Mouse (Mus musculus) thymus, postnatal 0 days (tissue): ENCODE data around the gene Elovl7. TPM values are rescaled to one million over a fixed set of nuclear protein-coding genes. Genes with fewer than 3 reads are reported as not detected.
A peak's percentile ranks its signal among the peaks of the same experiment; 100 is the strongest.

Source experiments
- DNase-seq: peaks from one replicate; pipeline ENCODE4 v3.0.0-alpha.2; 2015; ENCODE audit warnings: low spot score
- polyA plus RNA-seq: library from polyadenylated mRNA; unstranded; fragments of >200 nt; fragmentation: Nextera tagmentation; extraction: Ambion mirVana; gene quantifications from 2 replicates; pipeline ENCODE4 v1.2.1, GENCODE M21; 2015

Elovl7 gene
- polyA plus RNA-seq: 1.2 and 1.5 TPM in 2 replicates

DNA sequence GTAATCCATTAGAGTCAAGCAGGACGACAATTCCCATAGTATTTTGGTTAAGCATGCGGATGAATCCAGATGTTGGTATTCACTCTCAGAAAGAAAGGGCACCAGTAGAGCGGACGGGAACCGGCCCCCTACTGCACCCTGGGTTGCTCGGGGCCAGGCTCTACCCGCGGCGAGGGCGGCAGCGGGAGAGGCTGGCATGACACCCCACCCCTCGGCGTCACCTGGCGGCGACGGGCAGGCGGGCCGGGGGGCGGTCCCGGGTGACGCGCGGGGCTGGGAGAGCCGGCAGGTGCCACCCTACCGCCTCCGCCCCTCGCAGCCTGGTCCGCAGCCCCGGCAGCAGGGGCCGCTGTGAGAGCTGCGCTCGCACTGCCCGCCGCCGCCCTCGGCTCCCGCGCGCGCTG lies at the start of gene Elovl7:
Gene Elovl7, plus strand, starts transcription at position 324 of the 404 bp plus-strand sequence.
- DNase-seq: peak; percentile 86

DNA sequence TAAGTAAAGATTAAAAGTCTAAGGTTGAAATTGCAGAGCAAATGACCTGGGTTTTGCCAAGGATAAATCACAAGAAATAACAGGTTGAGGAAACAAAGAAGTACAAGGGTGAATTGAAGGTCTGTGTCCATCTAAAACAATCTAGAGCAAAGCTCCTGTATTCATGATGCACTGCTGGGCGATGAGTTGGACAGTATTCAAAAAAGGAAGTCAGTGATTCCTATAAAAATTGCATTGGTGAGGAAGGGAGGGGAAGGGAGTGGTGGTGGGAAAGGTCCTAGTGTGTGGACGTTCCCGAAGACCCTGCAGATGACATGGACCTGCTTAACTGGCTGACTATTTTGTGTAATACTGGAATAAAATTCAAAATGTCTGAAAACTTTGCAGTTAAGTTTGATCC lies 49.6 kb upstream of the Elovl7 start:
- DNase-seq: no peak

DNA sequence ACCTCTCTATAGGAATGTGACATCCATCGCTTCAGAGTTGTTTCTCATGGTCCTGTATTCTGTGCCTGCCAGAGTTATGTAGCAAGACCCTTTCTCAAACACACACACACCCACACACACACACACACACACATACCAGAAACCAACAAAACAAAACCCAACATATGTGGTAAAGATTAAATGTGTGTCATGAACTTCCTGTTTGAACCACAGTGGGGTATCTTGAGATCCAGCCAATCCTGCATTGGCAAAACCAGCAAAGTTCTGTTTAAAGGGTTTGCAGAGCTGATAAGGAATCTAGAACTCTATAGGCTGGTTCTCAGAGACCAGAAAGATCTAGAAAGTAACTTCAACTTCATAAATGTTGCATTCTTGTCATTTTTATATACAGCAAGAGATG lies 44.2 kb upstream of the Elovl7 start:
- DNase-seq: peak; percentile 38

DNA sequence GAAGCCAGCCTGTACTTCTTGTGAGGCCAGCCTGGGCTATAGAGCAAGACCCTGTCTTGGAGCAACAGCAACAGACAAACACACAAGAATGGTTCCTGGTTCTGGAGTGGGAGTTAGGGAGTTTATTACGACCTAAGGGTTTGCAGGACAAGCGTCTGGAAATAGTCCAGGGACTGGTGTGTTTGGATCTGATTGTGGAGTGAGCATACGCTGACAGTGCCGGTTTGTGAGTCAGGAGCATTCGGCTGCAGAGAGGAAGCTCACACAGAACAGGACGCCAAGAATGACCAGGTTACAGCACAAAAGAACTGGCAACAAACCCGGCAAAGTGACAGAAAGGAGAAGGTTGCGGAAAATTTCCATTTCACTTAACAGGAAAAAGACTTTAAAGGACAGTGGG lies 43.7 kb upstream of the Elovl7 start:
- no peak for DNase-seq

DNA sequence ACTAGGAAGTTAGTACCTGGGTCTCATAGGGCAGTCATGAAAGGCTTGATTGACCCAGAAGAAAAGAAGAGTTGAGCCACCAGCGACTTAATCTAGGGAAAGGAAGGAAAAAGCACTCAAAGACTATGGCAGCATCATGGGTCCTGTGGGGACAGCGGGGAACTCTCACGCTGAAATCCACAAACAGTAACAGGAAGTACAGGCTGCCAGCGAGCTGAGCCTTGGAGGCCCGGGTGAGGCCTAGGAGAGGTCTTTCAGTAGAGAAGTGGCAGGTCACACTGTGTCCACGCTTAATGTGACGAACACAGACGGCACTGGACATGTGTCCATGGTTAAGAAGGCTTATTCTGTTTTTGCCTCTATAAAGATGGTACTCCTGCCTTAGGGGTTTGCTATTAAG lies 34.6 kb upstream of the Elovl7 start:
- DNase-seq: no peak

DNA sequence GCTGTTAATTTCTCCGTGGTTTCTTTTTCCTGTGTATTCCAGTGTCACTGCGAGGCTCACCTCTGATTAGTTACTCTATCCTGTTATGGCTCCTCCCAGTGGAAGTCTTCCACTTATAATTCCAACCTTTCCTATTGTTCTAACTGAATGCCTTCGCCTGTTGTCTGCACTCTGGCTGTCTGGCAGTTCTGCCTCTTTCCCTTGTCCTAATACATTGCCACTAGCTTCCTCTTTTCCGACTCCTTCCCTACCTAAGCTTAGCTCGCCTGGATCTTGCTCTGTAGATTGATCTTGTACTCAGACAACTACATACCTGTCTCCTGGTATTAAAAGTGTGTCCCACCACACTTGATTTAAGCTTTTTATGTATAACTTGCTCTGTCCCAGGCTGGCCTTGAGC lies 33.4 kb upstream of the Elovl7 start:
- no peak for DNase-seq

DNA sequence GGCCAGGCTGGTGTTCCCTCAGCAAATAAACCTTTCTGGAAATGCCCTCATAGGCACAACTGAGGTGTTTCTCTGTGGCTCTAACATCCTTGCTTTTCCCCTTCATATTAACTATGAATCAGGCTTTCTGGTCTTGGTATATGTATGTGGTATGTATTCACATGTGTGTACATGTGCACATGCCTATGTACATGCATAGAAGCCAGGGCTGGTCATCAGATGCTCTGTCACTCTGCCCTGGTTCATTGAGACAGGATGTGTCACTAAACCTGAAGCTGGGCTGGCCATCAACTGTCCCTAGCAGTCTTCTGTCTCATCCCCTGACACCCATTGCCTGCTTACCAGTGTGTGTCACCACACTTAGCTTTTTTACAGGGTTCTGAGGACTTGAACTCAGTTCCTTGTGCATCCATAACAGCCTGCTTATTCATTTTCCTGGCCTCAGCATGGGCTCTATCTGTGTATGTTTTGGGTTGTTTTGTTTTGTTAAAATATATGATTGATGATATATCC lies 29.4 kb upstream of the Elovl7 start:
- no peak for DNase-seq

DNA sequence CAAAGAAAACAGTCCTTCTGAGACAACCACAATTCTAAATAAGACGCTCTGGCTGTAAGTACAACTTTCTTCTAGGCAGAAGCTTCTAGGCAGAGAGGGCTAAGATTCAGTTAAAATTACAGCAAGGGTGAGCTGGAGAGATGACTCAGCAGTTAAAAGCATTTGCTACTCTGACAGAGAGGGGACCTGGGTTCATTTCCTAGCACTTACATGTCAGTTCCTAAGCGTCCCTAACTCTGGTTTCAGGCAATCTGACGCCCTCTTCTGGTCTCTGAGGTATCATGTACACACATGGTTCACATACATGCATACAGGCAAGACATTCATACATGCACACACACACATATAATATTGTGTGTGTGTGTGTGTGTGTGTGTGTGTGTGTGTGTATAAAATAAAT lies 28.7 kb upstream of the Elovl7 start:
- DNase-seq: no peak

DNA sequence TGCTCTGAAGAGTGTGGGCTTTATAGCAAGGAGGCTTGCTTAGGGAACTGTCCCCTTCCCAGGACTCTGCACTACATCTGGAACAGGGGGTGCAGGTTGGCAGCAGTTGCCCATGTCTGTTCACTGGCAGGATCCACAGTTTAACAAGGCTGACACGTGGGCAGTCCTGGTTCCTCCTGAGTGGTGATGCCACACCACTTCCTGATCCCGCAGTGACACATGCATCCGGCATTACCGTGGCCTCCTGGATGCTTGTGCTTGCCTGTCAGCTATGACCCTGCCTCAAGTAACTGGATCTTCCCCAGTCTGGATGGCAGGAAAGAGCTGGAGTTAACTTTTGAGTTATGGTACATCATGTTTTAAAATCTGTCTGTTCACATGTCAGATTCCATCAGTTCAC lies 26.2 kb upstream of the Elovl7 start:
- DNase-seq: no peak

DNA sequence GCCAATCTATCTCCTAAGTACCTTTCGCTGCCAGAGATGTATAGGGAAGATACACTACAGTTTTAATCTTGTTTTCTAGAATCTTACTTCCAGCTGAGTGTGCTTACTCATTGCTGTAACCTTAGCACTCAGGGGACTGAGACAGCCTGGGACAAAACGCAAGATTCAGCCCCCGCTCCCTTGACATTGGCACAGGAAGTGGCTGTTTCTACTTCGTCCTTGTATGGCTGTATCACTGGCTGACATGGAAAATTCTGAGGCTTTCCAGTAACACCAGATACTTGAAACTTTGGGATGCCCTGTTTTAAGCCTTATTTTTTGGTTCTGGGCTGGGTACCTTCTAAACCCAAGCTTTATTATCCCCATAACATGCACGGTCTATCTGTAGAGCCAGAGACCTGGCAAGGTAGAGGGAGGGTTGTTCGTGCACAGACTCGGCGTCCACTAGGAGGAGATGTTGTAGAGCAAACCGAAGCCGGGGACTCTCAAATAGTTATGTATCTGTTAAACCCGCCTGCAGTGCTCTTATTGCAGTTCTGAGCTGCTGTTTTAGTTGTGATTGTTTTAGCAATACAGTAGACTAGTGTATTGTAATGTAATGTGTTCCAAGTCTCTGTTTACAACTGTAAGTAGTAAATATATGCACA lies 23.0 kb upstream of the Elovl7 start:
- peak; percentile 59 for DNase-seq

DNA sequence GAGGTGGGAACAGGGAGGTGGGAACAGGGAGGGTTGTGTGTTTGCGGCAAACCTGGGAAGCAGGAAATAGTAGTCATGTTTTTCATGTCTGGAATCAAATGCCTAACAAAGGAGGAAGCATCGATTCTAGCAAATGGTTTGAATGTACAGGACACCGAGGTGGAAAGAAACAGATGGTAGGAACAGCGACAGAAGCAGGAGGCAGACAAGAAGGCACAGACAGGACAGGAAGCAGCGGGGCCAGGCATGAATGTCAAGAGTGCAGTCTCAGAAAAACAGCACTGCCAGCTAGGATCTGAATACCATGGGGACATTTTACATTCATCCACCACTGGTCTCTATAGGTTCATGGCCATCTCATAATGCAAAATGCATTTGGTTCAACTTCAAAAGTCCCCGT lies 18.7 kb upstream of the Elovl7 start:
- no peak for DNase-seq

DNA sequence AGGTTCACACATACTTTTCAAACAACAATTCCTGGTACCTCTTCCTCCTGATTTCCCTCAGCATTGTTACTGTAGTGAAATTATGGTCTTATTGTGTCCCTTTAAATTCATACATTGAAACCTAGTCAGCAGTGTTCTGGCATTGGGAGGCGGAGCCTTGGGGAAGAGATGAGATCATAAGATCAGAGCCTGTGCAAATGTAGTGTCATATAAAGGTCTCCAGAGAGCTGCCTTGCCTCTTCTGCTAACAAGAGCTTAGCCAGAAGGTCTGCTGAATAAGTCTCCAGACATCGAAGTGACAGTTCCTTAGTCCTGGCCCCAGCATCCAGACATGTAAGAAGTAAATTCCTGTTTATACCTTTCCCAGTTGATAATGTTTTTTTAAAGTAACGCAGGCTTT lies 9.3 kb upstream of the Elovl7 start:
- no peak for DNase-seq

DNA sequence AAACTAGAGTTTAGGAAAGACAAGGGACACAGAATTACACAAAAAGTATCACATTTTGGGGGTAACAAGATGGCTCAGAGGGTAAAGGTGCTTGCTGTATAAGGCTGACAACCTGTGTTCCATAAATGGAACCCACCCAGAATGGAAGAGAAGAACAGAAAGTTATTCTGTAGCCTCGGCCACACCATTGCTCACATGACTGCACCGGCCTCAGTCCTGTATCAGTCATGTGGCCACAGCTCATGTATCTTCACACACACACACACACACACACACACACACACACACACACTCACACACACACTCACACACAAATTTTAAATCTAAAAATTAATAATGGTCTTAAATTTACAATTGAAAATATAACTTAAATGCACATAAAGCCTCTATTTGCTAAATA lies 6.8 kb upstream of the Elovl7 start:
- DNase-seq: no peak

DNA sequence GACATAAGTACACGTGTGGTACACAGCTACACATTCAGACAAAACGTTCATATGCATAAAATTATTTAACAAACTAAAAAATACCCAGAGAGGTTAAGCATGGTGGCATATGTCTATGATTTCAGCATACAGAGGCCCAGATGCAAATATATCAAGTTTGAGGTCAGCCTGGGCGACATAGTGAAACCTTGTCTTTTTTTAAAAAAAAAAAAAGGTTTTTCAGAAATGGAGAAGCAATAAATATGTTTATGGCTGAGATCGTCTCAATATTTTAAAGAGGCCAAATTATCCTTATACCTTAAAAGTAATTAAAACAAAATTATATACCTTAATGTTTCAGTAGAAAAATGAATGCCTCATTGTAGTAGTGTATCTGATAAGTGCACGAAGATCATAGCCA lies 6.1 kb upstream of the Elovl7 start:
- no peak for DNase-seq

DNA sequence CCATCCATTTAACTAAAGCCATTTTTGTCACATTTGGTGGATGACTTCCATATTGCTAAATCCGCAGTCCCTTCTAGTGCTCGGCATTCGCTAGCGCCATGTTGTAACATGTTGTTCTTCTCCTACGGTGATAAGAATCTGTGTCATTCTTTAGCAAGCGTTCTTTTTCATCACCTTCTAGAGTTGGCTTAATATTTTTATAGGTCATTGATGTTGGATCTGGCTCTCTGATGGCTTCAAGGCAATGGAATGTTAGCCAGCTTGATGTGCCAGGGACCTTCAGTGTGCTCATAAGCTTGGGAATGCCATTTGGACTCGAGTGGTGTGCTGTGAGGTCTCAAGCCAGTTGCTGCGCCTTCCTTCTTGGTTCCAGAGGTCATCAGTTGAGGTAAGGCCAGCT lies 3.2 kb upstream of the Elovl7 start:
- no peak for DNase-seq

DNA sequence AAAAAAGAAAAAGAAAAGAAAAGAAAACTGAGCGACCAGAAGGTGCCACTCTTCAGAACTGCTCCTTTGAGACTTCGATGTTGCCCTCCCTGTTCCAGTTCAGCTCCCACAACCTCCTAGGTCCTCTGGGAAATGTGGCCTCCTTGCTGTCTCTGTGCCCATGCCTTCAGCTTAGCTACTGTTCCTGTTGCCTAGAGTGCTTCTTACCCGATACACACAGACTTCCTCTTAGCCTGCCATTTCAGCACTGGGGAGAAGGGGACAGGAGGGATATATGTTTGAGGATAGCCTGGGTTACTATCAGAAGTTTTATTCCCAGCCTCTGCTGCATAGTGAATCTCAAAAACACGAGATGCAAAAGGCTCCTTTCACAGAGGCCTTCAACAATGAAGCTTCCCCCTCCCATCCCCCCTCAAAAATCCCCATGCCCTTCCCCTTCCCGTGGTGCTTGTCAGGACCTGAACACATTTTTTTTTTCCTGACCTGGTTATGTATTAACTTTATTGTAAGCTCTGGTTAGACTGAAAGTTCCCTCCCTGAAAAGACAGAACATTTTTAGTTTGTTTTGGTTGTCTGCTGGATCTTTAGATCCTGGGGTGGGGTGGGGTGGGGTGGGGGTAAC lies 1.7 kb upstream of the Elovl7 start:
- DNase-seq: no peak

DNA sequence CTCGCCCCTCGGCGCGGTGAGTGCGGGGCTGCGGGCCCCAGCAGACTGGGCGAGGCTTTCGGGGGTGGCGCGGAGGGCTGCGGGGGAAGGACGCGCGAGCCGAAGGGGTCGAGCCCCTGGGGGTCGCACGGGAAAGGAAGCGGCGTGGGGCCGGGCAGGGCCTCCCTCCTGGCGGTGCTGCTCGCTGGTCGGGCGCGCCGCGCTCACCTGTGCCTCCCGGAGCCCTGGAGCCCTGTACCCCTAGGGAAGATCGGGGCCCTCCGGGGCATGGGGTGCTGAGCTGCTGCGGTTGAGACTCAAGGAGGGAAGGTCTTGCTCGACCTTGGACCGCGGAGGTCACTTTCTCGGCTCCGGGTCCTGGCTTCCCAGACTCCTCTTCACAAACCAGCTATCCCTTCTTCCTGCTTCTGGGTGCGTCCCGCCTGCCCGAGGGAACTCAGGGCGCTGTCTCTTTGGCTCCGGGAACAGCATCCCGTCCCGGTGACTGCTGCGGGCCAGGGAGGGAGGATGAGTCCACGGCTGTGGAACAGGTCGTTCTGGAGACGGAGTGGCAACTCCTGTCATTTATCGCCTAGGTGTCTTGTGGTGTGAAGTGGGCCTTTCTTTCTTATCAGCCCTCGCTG lies 392 bp downstream of the Elovl7 start:
- DNase-seq: peak; percentile 16

DNA sequence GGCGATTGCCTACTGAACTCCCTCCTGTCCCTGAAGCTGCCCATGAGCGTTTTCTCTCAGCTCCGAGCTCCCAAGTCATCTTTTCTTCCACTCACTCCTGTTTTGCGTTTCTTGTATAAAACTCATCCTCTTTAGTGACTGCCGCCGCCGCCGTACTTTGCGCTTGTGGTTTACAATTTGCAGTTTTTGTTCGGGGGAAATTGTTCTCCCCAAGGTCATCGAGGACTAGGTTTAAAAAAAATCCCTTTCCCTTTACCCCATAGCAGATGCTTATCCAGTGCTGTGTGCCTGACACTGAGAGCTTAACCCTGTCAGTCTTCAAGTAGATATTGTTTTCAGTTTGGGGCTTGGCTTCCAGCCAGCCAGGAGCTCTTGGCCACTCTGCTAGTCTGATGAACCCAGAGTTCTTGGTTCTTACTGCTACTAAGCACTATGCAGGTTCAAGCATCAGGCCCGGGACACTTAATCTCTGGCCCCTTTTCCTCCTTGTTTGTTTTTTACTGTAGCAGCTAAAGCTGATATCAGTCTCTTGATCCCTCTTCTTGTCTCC lies 1.1 kb downstream of the Elovl7 start:
- DNase-seq: no peak

DNA sequence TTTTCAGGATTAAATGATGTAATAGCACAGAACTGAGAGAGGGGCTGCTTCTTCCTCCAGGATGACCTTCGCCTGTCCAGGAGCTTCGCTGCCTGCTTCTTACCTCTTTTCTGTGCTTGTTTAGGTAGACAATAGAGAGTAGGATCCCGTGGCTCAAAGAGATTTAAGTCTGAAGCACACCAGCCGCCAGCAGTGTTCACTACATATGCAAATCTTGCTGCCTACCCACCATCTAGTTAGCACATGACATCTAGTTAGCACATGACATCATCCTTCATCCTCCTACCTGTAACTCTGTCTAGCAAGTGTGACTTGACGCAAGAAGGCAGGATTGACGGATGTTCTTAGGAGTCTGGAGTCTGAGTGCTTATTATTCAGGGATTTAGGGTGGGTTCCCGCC lies 5.6 kb downstream of the Elovl7 start:
- DNase-seq: no peak

DNA sequence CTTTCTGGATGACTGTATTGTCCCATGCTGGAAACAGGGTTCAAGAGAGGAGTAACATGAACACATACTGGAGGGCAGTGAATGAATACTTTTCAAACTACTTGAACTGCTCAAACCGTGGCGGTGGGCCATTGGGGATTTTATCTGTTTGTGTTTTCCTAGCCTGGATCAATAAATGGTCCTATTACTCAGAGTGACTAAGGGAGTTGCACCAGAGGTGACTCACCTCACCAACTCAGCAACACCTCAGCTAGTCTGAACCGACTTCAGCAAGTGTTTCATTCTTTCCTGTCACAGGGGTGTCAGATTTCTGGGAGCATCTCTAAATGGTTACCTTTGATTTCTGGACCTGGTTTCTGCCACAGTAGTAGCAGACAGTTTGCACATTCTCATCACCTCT lies 15.0 kb downstream of the Elovl7 start:
- no peak for DNase-seq

DNA sequence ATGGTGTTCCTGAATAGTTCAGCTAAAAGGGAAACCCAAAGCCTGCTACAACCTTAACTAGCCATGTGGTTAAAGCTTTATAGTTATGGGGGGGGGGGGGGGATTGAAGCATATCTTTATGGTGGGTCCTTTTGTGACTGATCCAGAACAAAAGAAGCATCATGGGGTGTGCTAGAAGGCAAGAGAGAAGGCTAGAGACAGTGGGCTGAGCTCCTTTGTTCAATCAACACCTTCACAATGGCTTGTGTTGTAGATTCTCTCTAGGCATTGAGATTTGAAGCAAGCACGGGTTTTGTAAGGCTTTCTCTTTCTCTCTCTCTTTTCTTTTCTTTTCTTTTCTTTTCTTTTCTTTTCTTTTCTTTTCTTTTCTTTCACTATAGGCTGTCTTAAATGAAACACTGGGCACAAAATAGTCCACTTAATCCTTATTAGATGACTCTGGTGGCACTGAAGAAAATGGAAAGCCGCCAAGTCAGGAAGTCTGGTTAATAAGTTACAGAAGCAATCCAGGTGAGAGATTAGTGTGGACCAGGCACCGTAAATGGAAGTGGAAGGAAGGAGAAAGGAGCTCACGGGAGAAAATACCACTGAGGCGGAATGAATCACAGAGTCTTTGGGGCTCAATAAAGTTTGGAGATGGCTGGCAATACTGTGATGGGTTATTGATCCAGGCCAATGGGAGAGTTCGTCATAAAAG lies 15.6 kb downstream of the Elovl7 start:
- DNase-seq: no peak

DNA sequence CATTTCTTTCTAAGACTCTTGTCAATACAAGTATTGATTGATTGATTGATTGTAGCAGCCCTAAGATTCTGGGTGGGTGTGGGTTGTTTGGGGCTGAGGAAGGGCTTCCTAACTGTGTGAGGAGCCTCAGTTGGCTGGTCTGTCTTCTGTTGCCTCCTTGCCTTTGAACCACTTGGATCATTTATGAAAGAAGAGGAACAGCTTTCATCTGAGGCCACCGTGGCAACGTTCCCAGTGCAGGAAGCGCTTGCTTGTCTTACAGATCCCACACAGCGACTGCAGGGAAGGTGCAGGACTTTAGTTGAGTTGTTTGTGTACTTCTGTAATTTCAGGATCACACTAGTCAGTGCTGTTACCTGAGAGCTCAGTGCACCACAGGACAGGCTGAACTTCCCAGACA lies 25.8 kb downstream of the Elovl7 start:
- no peak for DNase-seq
